Mouse (Mus musculus): ENCODE measurements around the gene Fadd. TPM values are rescaled to one million over a fixed set of nuclear protein-coding genes. Genes with fewer than 3 reads are reported as not detected.

Gene Fadd
- total and polyA plus RNA-seq, 3 experiments, result 7.2 to 11.6 TPM; not detected in 1

DNA sequence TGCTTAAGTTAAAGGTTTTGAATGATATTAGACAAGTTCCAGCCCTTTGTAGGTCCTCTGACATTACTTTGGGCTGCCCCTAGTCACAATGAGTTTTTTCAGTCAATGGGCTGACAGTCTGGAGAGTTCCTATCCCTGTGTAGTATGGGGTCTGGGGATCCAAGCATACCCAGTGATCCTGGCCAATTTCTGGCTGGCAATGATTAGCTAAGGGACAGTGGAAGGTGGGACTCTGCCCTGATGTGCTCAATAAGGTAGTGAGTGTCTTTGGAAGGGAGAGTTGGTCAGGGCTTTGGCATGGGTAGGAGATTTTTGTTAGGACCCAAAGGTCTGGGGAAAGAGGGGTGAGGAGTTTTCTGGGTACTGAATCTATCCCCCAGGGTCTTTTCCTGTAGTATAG lies 10.7 kb downstream of the Fadd start:
- TF ChIP-seq RAD21 (IDR thresholded peaks at IDR 0.05; ENCODE audit: low read depth, low read length) (no peak), TCF12 (IDR thresholded peaks at IDR 0.05; ENCODE audit: low read depth, low read length) (no peak), MAX (IDR thresholded peaks at IDR 0.05; ENCODE audit: low read length) (no peak), ETS1 (IDR thresholded peaks at IDR 0.05; ENCODE audit: low read depth, low read length) (no peak), SIN3A (IDR thresholded peaks at IDR 0.05; ENCODE audit: low read length) (no peak), MAZ (IDR thresholded peaks at IDR 0.05; ENCODE audit: low read depth, low read length) (no peak), EP300 (IDR thresholded peaks at IDR 0.05; ENCODE audit: low read depth in 1 of 2, low read length in 2 of 2) (no peak)
- Histone ChIP-seq H3K79me2 (ENCODE audit: control insufficient read depth, insufficient read depth, low read length, poor library complexity) (no peaks in the 10 kb centered on the region), H3K27me3 (ENCODE audit: control insufficient read depth in 1 of 2, insufficient read depth in 2 of 2, low read length in 2 of 2) (no peaks in the 10 kb centered on the region), H3K9me3 (replicated peaks; ENCODE audit: insufficient read depth, low read length) (no peaks in the 10 kb centered on the region), H3K4me1 (ENCODE audit: control insufficient read depth in 1 of 2, insufficient read depth in 2 of 2, low read length in 2 of 2) (no peaks in the 10 kb centered on the region), H3K27ac (ENCODE audit: control insufficient read depth, low read depth, low read length) (no peak overlapping the region), H3K4me3 (ENCODE audit: control insufficient read depth in 1 of 2, insufficient read depth in 1 of 2, low read depth in 2 of 2, low read length in 2 of 2) (no peak overlapping the region), H3K9ac (ENCODE audit: control insufficient read depth, low read depth, low read length, poor library complexity, severe bottlenecking) (no peak overlapping the region), H3K36me3 (ENCODE audit: control insufficient read depth in 1 of 2, insufficient read depth in 2 of 2, low read length in 2 of 2) (no peaks in the 10 kb centered on the region)
- no peak for DNase-seq (ENCODE audit: low read depth, low spot score)

DNA sequence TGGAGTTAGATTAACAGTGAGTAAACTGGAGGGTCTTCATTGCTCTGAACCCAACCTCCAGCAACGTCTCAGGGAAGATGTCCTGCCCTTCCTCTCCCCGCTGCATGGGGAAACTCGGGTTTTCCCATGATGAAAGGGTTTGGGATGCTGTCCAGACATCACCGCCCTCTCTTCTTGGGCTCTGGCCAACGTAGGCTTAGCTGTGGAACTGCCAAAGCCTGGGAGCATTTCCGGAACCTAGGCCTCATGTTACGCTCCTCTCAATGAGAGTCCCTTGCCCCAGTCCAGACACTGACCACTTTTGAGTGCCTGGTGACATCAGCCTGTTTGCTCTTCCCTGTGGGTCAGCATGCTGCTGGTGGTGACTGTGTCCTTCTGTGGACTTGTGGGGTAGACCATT lies 12.8 kb downstream of the Fadd start:
- H3K9me3 ChIP-seq (replicated peaks; ENCODE audit: insufficient read depth, low read length), result no peaks in the 10 kb centered on the region
- H3K27me3 ChIP-seq (ENCODE audit: control insufficient read depth in 1 of 2, insufficient read depth in 2 of 2, low read length in 2 of 2), result no peaks in the 10 kb centered on the region
- TF ChIP-seq TAL1 (IDR thresholded peaks at IDR 0.05; ENCODE audit: low read length) (no peak), MYB (IDR thresholded peaks at IDR 0.05; ENCODE audit: low read depth, low read length) (no peak), JUND (IDR thresholded peaks at IDR 0.05; ENCODE audit: low read depth, low read length) (no peak), TBP (IDR thresholded peaks at IDR 0.05; ENCODE audit: low read depth, low read length) (no peak), E2F4 (IDR thresholded peaks at IDR 0.05; ENCODE audit: borderline replicate concordance, low read depth, low read length) (no peak), SMC3 (IDR thresholded peaks at IDR 0.05; ENCODE audit: low read depth, low read length) (no peak), POLR2A (IDR thresholded peaks at IDR 0.05; ENCODE audit: control insufficient read depth in 1 of 2, insufficient read depth in 1 of 2, low read depth in 1 of 2, low read length in 2 of 2, poor library complexity in 1 of 2) (no peak), CTCF (IDR thresholded peaks at IDR 0.05 in 2 of 3, conservative IDR thresholded peaks at IDR 0.05 in 1 of 3; ENCODE audit: control insufficient read depth in 1 of 3, insufficient read depth in 1 of 3, low read depth in 2 of 3, low read length in 3 of 3, poor library complexity in 1 of 3, severe bottlenecking in 1 of 3) (no peak), GABPA (IDR thresholded peaks at IDR 0.05; ENCODE audit: low read depth, low read length) (no peak), ETS1 (IDR thresholded peaks at IDR 0.05; ENCODE audit: low read depth, low read length) (no peak), GATA1 (IDR thresholded peaks at IDR 0.05; ENCODE audit: low read depth, low read length) (no peak), MAX (IDR thresholded peaks at IDR 0.05; ENCODE audit: low read length) (no peak), MYC (IDR thresholded peaks at IDR 0.05; ENCODE audit: low read depth, low read length) (no peak), ZKSCAN1 (IDR thresholded peaks at IDR 0.05; ENCODE audit: low read depth, low read length) (no peak), ZMIZ1 (IDR thresholded peaks at IDR 0.05; ENCODE audit: low read depth, low read length) (no peak), ZC3H11A (IDR thresholded peaks at IDR 0.05; ENCODE audit: low read depth, low read length) (no peak), MAFK (IDR thresholded peaks at IDR 0.05; ENCODE audit: borderline replicate concordance, low read depth, low read length) (no peak)
- no peak for DNase-seq (ENCODE audit: low read depth, low spot score)
- no peak overlapping the region for H3K4me3 ChIP-seq (ENCODE audit: control insufficient read depth in 1 of 2, insufficient read depth in 1 of 2, low read depth in 2 of 2, low read length in 2 of 2)
- H3K9ac ChIP-seq (ENCODE audit: control insufficient read depth, low read depth, low read length, poor library complexity, severe bottlenecking), result no peak overlapping the region
- no peaks in the 10 kb centered on the region for H3K79me2 ChIP-seq (ENCODE audit: control insufficient read depth, insufficient read depth, low read length, poor library complexity)
- no peaks in the 10 kb centered on the region for H3K36me3 ChIP-seq (ENCODE audit: control insufficient read depth in 1 of 2, insufficient read depth in 2 of 2, low read length in 2 of 2)
- no peak overlapping the region for H3K27ac ChIP-seq (ENCODE audit: control insufficient read depth, low read depth, low read length)
- no peaks in the 10 kb centered on the region for H3K4me1 ChIP-seq (ENCODE audit: control insufficient read depth in 1 of 2, insufficient read depth in 2 of 2, low read length in 2 of 2)
